Mouse (Mus musculus) embryonic facial prominence, embryonic 13.5 days (tissue): Measurements from ENCODE around the gene Pa2g4. TPM values are rescaled to one million over a fixed set of nuclear protein-coding genes. Genes with fewer than 3 reads are reported as not detected.

ENCODE experiments used
- ATAC-seq: fragments of 200-750 bp; cut with Nextera tagmentation; 2 replicates; pipeline ENCODE4 v1.8.0; 2017; ENCODE audit warnings: low read depth; ENCODE audit not compliant: insufficient number of reproducible peaks, insufficient read depth, low FRiP score, low TSS enrichment
- H3K27ac ChIP-seq: fragments of 300-500 bp; sonication (generic); 2 replicates; pipeline ENCODE4 v1.5.1; 2015; ENCODE audit warnings: moderate library complexity, mild to moderate bottlenecking, inconsistent platforms
- H3K27me3 ChIP-seq: fragments of 300-500 bp; sonication (generic); 2 replicates; pipeline ENCODE4 v1.6.1; 2015; ENCODE audit warnings: mild to moderate bottlenecking, inconsistent platforms
- H3K36me3 ChIP-seq: fragments of 300-500 bp; sonication (generic); 2 replicates; pipeline ENCODE4 v1.6.1; 2015; ENCODE audit warnings: mild to moderate bottlenecking, inconsistent platforms
- H3K4me1 ChIP-seq: fragments of 300-500 bp; sonication (generic); 2 replicates; pipeline ENCODE4 v1.6.1; 2015; ENCODE audit warnings: inconsistent platforms
- H3K4me2 ChIP-seq: fragments of 300-500 bp; sonication (generic); 2 replicates; pipeline ENCODE4 v1.6.1; 2015; ENCODE audit warnings: moderate library complexity, mild to moderate bottlenecking, inconsistent platforms
- H3K4me3 ChIP-seq: fragments of 300-500 bp; sonication (generic); 2 replicates; pipeline ENCODE4 v1.5.1; 2015; ENCODE audit warnings: mild to moderate bottlenecking, inconsistent platforms
- H3K9ac ChIP-seq: fragments of 300-500 bp; sonication (generic); 2 replicates; pipeline ENCODE4 v1.6.1; 2015; ENCODE audit warnings: mild to moderate bottlenecking, inconsistent platforms
- H3K9me3 ChIP-seq: fragments of 300-500 bp; sonication (generic); 2 replicates; pipeline ENCODE4 v1.6.1; 2016; ENCODE audit warnings: inconsistent platforms
- WGBS: fragments of 180-500 bp; shearing (Covaris S2); methylation state at CpG from one replicate; pipeline ENCODE4 v1.1.7; 2015; ENCODE audit warnings: mixed read lengths; 5-methylcytosine and 5-hydroxymethylcytosine counted together
- polyA plus RNA-seq: library from polyadenylated mRNA; unstranded; fragments of >200 nt; fragmentation: Nextera tagmentation; extraction: Ambion mirVana; gene quantifications from 2 replicates; pipeline ENCODE4 v1.2.1, GENCODE M21; 2015

The Pa2g4 gene
- polyA plus RNA-seq, 1 experiment from 2014 or later = 206 TPM

GRCm38 (mm10) chr10:128547361-128548032, 18.3 kb downstream of the Pa2g4 start, which contains the start of gene Zc3h10:
Gene Zc3h10, minus strand, starts transcription at chr10:128547774.
- Histone ChIP-seq H3K4me1 (peaks cover 9% of the 10 kb centered on the region), H3K9me3 (no peaks in the 10 kb centered on the region), H3K27me3 (no peaks in the 10 kb centered on the region), H3K27ac (peak within 1 kb of the TSS; percentile 98), H3K36me3 (peaks cover 31% of the 10 kb centered on the region), H3K9ac (peak within 1 kb of the TSS; percentile 96), H3K4me2 (peak within 1 kb of the TSS; percentile 83), H3K4me3 (peak within 1 kb of the TSS; percentile 80)
- peak; percentile 85 for ATAC-seq
- whole genome bisulfite sequencing = under 1% methylated on average over 50 of the region's 50 CpGs

GRCm38 (mm10) chr10:128546787-128547186, 19.0 kb downstream of the Pa2g4 start:
- H3K4me1 ChIP-seq = peaks cover 9% of the 10 kb centered on the region
- H3K9ac ChIP-seq = peak overlapping the region; percentile 96
- H3K36me3 ChIP-seq = peaks cover 37% of the 10 kb centered on the region
- 24% methylated on average over 7 of the region's 7 CpGs for WGBS
- ATAC-seq = no peak
- peak overlapping the region; percentile 83 for H3K4me2 ChIP-seq
- no peaks in the 10 kb centered on the region for H3K9me3 ChIP-seq
- peak overlapping the region; percentile 98 for H3K27ac ChIP-seq
- H3K4me3 ChIP-seq = peak overlapping the region; percentile 80
- no peaks in the 10 kb centered on the region for H3K27me3 ChIP-seq

- Histone ChIP-seq H3K9ac (peak overlapping the region; percentile 96), H3K36me3 (peaks cover 40% of the 10 kb centered on the region), H3K27me3 (no peaks in the 10 kb centered on the region), H3K4me3 (peak overlapping the region; percentile 80), H3K27ac (peak overlapping the region; percentile 98), H3K9me3 (no peaks in the 10 kb centered on the region), H3K4me1 (peaks cover 9% of the 10 kb centered on the region), H3K4me2 (peak overlapping the region; percentile 83)
- ATAC-seq = no peak
- 13% methylated on average over 4 of the region's 4 CpGs for WGBS
Measured at GRCm38 (mm10) chr10:128546361-128546760, 19.4 kb downstream of the Pa2g4 start.

GRCm38 (mm10) chr10:128545570-128545898, 20.3 kb downstream of the Pa2g4 start:
- Histone ChIP-seq H3K4me1 (peaks cover 9% of the 10 kb centered on the region), H3K4me2 (0 out of 2 replicates have a peak overlapping the region, but pooled peaks have one; percentile 83), H3K27me3 (no peaks in the 10 kb centered on the region), H3K9me3 (no peaks in the 10 kb centered on the region), H3K4me3 (no peak overlapping the region), H3K27ac (peak overlapping the region; percentile 98; the same call in 1 of the 2 replicates), H3K36me3 (peaks cover 45% of the 10 kb centered on the region), H3K9ac (0 out of 2 replicates have a peak overlapping the region, but pooled peaks have one; percentile 32)
- 88% methylated on average over 3 of the region's 3 CpGs for WGBS
- no peak for ATAC-seq

GRCm38 (mm10) chr10:128544674-128545569, 20.9 kb downstream of the Pa2g4 start:
- Histone ChIP-seq H3K27me3 (no peaks in the 10 kb centered on the region), H3K9ac (0 out of 2 replicates have a peak overlapping the region, but pooled peaks have one; percentile 32), H3K4me3 (no peak overlapping the region), H3K4me1 (peaks cover 9% of the 10 kb centered on the region), H3K4me2 (no peak overlapping the region), H3K27ac (no peak overlapping the region), H3K9me3 (no peaks in the 10 kb centered on the region), H3K36me3 (peaks cover 45% of the 10 kb centered on the region)
- ATAC-seq = no peak
- WGBS = 93% methylated on average over 37 of the region's 37 CpGs

- no peak overlapping the region for H3K4me3 ChIP-seq
- no peaks in the 10 kb centered on the region for H3K27me3 ChIP-seq
- H3K9me3 ChIP-seq = no peaks in the 10 kb centered on the region
- H3K4me2 ChIP-seq = no peak overlapping the region
- H3K4me1 ChIP-seq = peaks cover 9% of the 10 kb centered on the region
- H3K9ac ChIP-seq = 0 out of 2 replicates have a peak overlapping the region, but pooled peaks have one; percentile 6
- 98% methylated on average over 15 of the region's 15 CpGs for WGBS
- no peak for ATAC-seq
- no peak overlapping the region for H3K27ac ChIP-seq
- H3K36me3 ChIP-seq = peaks cover 45% of the 10 kb centered on the region
Measured at GRCm38 (mm10) chr10:128544151-128544657, 21.6 kb downstream of the Pa2g4 start.

- Histone ChIP-seq H3K9ac (no peak overlapping the region), H3K4me3 (no peak overlapping the region), H3K9me3 (no peaks in the 10 kb centered on the region), H3K36me3 (peaks cover 45% of the 10 kb centered on the region), H3K27ac (no peak overlapping the region), H3K27me3 (no peaks in the 10 kb centered on the region), H3K4me1 (peaks cover 9% of the 10 kb centered on the region), H3K4me2 (no peak overlapping the region)
- no peak for ATAC-seq
- WGBS = 74% methylated on average over 2 of the region's 2 CpGs
Measured at GRCm38 (mm10) chr10:128543100-128543499, 22.7 kb downstream of the Pa2g4 start.

GRCm38 (mm10) chr10:128538340-128538870, 27.4 kb downstream of the Pa2g4 start:
- no peak for ATAC-seq
- Histone ChIP-seq H3K27me3 (no peaks in the 10 kb centered on the region), H3K36me3 (peaks cover 22% of the 10 kb centered on the region), H3K4me3 (no peak overlapping the region), H3K9ac (no peak overlapping the region), H3K27ac (no peak overlapping the region), H3K4me2 (no peak overlapping the region), H3K9me3 (no peaks in the 10 kb centered on the region), H3K4me1 (peaks cover 10% of the 10 kb centered on the region; the same call in 1 of the 2 replicates)
- WGBS = 76% methylated on average over 1 of the region's 1 CpGs

- H3K9ac ChIP-seq = 0 out of 2 replicates have a peak overlapping the region, but pooled peaks have one; percentile 44
- ATAC-seq = peak; percentile 68
- no peaks in the 10 kb centered on the region for H3K27me3 ChIP-seq
- H3K36me3 ChIP-seq = peaks cover 5% of the 10 kb centered on the region; the same call in 1 of the 2 replicates
- H3K4me2 ChIP-seq = peak overlapping the region; percentile 54
- H3K9me3 ChIP-seq = no peaks in the 10 kb centered on the region
- H3K4me1 ChIP-seq = peaks cover 10% of the 10 kb centered on the region; the same call in 1 of the 2 replicates
- peak overlapping the region; percentile 23 for H3K4me3 ChIP-seq
- peak overlapping the region; percentile 74 for H3K27ac ChIP-seq
- WGBS = 15% methylated on average over 18 of the region's 18 CpGs
Measured at GRCm38 (mm10) chr10:128536266-128536940, 29.4 kb downstream of the Pa2g4 start.

- WGBS = 67% methylated on average over 4 of the region's 4 CpGs
- Histone ChIP-seq H3K27me3 (no peaks in the 10 kb centered on the region), H3K9me3 (no peaks in the 10 kb centered on the region), H3K9ac (0 out of 2 replicates have a peak overlapping the region, but pooled peaks have one; percentile 44), H3K27ac (peak overlapping the region; percentile 74), H3K4me1 (peaks cover 10% of the 10 kb centered on the region; the same call in 1 of the 2 replicates), H3K4me3 (peak overlapping the region; percentile 23), H3K36me3 (no peaks in the 10 kb centered on the region), H3K4me2 (peak overlapping the region; percentile 54)
- no peak for ATAC-seq
Measured at GRCm38 (mm10) chr10:128535624-128536265, 30.0 kb downstream of the Pa2g4 start.
